ENCODE assay signal across 11 mouse cellular contexts in the genomic region with DNA sequence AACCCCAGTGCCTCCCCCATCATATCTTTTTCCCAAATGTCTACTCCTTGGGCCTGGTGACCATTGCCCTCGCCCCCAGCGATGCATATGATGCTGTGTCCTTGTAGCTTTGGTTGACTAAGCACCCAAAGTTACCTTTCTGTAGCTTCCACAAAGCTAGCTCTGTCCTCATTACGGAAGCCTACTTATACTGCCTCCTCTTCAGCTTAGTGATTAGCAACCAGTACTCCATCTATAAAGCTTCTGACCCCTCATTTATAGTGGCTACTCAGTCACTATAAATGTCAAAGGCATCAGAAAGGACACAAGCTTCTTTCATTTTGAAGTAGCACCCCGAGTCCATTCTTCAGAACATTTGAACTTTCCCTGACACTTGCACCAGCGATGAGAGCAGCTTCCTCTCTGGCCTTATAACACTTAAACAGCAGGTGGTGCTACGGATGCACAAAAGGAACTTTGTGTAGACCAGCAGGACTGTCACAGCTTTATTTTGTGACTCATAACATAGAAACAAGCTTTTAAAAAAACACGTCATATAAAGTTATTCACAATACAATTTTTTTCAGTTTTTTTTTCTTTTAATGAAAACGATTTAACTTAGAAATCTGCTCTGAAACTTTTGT. TPM values are rescaled to one million over a fixed set of nuclear protein-coding genes. Genes with fewer than 3 reads are reported as not detected.
A peak's percentile ranks its signal among the peaks of the same experiment; 100 is the strongest.
DNase-seq lines count a peak whose midpoint lies in the region; ATAC-seq lines count a peak whose summit lies in the region.
"Had no signal": no experiment of that assay in that cellular context is flagged by ENCODE, and none has a peak within 500 bp of the region (broad histone marks: within the 10 kb centered on the region; RNA-seq: fewer than 3 reads in every experiment).

No protein-coding gene starts in this region.

- no peak overlapping the region for H3K4me2 ChIP-seq in kidney, embryonic 16.5 days (replicated peaks; ENCODE audit: low read depth, low read length)

- peak; percentile 12 for DNase-seq in CD4-positive, CD25-positive, alpha-beta regulatory T cell, adult 2 months (ENCODE audit: low read depth, low spot score)
- DNase-seq in kidney, postnatal 10 days: peak; percentile 24
- peak; percentile 40 for DNase-seq in Muller cell, postnatal 12 days (ENCODE audit: inconsistent ontology term)
- peak; percentile 41 for DNase-seq in lung, postnatal 10 days
- no peak for DNase-seq in urinary bladder, postnatal 4 days (ENCODE audit: low spot score in 2 of 2)
- DNase-seq: adrenal gland, postnatal 25 days; thymus, postnatal 14 days had no signal

- H3K4me3 ChIP-seq in kidney, embryonic 16.5 days (ENCODE audit: low read length): no peak overlapping the region

- H3K9me3 ChIP-seq in kidney, embryonic 16.5 days (ENCODE audit: low read length): no peaks in the 10 kb centered on the region

- H3K27ac ChIP-seq in kidney, embryonic 16.5 days (ENCODE audit: low read length): no peak overlapping the region

- 37% methylated on average over 8 of the region's 8 CpGs for WGBS in kidney, embryonic 16.5 days

- H3K27me3 ChIP-seq in kidney, embryonic 16.5 days (ENCODE audit: insufficient read depth, low read length): no peaks in the 10 kb centered on the region

- H3K36me3 ChIP-seq in kidney, embryonic 16.5 days (ENCODE audit: insufficient read depth, low read length): no peaks in the 10 kb centered on the region

- no peak for ATAC-seq in CD4-positive, CD25-positive, alpha-beta regulatory T cell, adult 4 months
- no peak for ATAC-seq in kidney, embryonic 16.5 days (ENCODE audit: low FRiP score, low TSS enrichment)
- ATAC-seq in megakaryocyte, adult 5-6 weeks (ENCODE audit: poor library complexity, severe bottlenecking): no peak

- no peaks in the 10 kb centered on the region for H3K4me1 ChIP-seq in kidney, embryonic 16.5 days (ENCODE audit: insufficient read depth, low read length)

- H3K9ac ChIP-seq in kidney, embryonic 16.5 days (replicated peaks; ENCODE audit: low read length): no peak overlapping the region

RNA-seq across cellular contexts. Expression of a gene that starts 18.8 kb away (rescaled TPM):
- polyA plus RNA-seq in CD4-positive, CD25-positive, alpha-beta regulatory T cell, adult 4 months (2017; shearing (Covaris generic)): 10 to 100 TPM; 72.0 to 87.5 TPM
- 78.3 and 80.2 TPM in 2 replicates for polyA plus RNA-seq in kidney, embryonic 16.5 days (2015; fragmentation: Nextera tagmentation; extraction: Ambion mirVana)
- total RNA-seq in megakaryocyte, adult 5-6 weeks (2015): 64.5 and 75.2 TPM in 2 replicates
- total RNA-seq in megakaryocyte, adult 5-6 weeks (2017): 38.2 and 42.1 TPM in 2 replicates

RNA-seq across cellular contexts. Expression of a gene that starts 41.4 kb away (rescaled TPM):
- under 1 TPM in 1 of 2 experiments, not detected in 1; 0.20 TPM for polyA plus RNA-seq in CD4-positive, CD25-positive, alpha-beta regulatory T cell, adult 4 months (2017; shearing (Covaris generic))
- polyA plus RNA-seq in kidney, embryonic 16.5 days (2015; fragmentation: Nextera tagmentation; extraction: Ambion mirVana): 0.37 TPM in 1 of 2 replicates, not detected in the other
- not detected in 2 replicates for total RNA-seq in megakaryocyte, adult 5-6 weeks (2015)
- not detected in 2 replicates for total RNA-seq in megakaryocyte, adult 5-6 weeks (2017)
- total RNA-seq: adrenal gland, postnatal 25 days; layer of hippocampus, postnatal 25 days had no signal

Comparison
In these comparisons a context has a peak if more than half of its experiments do, and no peak if none do; other contexts are left out.
1. DNase-seq: peak in CD4-positive, CD25-positive, alpha-beta regulatory T cell, adult 2 months (single experiment), kidney, postnatal 10 days (single experiment), Muller cell, postnatal 12 days (single experiment) and lung, postnatal 10 days (single experiment); none in urinary bladder, postnatal 4 days (0 of 2).